Mouse (Mus musculus) liver, embryonic 12.5 days (tissue): ENCODE results near the gene Gucd1. TPM values are rescaled to one million over a fixed set of nuclear protein-coding genes. Genes with fewer than 3 reads are reported as not detected.
"Not testable (repeated sequence)": the region's sequence is repeated elsewhere in the genome, so short reads cannot be mapped to it uniquely, and the experiment has no call there.

ENCODE experiments used
- ATAC-seq: fragments of 200-750 bp; cut with Nextera tagmentation; 2 replicates; pipeline ENCODE4 v1.8.0; 2017; ENCODE audit warnings: moderate number of reproducible peaks, mild to moderate bottlenecking, moderate library complexity
- H3K27ac ChIP-seq: fragments of 300-500 bp; sonication (generic); 2 replicates; pipeline ENCODE4 v1.5.1; 2016; ENCODE audit warnings: mild to moderate bottlenecking
- H3K27me3 ChIP-seq: fragments of 300-500 bp; sonication (generic); replicated peaks from 2 replicates; pipeline ENCODE4 v1.6.1; 2016; ENCODE audit warnings: mild to moderate bottlenecking, moderate library complexity
- H3K36me3 ChIP-seq: fragments of 300-500 bp; sonication (generic); 2 replicates; pipeline ENCODE4 v1.6.1; 2016; ENCODE audit warnings: mild to moderate bottlenecking, moderate library complexity
- H3K4me1 ChIP-seq: fragments of 300-500 bp; sonication (generic); 2 replicates; pipeline ENCODE4 v1.6.1; 2016
- H3K4me2 ChIP-seq: fragments of 300-500 bp; sonication (generic); 2 replicates; pipeline ENCODE4 v1.6.1; 2016; ENCODE audit warnings: mild to moderate bottlenecking, moderate library complexity
- H3K4me3 ChIP-seq: fragments of 300-500 bp; sonication (generic); 2 replicates; pipeline ENCODE4 v1.5.1; 2016; ENCODE audit warnings: mild to moderate bottlenecking, moderate library complexity
- H3K9ac ChIP-seq: fragments of 300-500 bp; sonication (generic); 2 replicates; pipeline ENCODE4 v1.6.1; 2016; ENCODE audit warnings: mild to moderate bottlenecking, moderate library complexity
- H3K9me3 ChIP-seq: fragments of 300-500 bp; sonication (generic); replicated peaks from 2 replicates; pipeline ENCODE4 v1.6.1; 2016; ENCODE audit warnings: mild to moderate bottlenecking, moderate library complexity
- WGBS: fragments of 180-500 bp; shearing (Covaris S2); methylation state at CpG from one replicate; pipeline ENCODE4 v1.1.7; 2016; ENCODE audit not compliant: insufficient replicate concordance; 5-methylcytosine and 5-hydroxymethylcytosine counted together
- polyA plus RNA-seq: library from polyadenylated mRNA; unstranded; fragments of >200 nt; fragmentation: Nextera tagmentation; extraction: Ambion mirVana; gene quantifications from 2 replicates; pipeline ENCODE4 v1.2.1, GENCODE M21; 2016

Gene Gucd1
- polyA plus RNA-seq, 1 experiment from 2014 or later = 50.5 TPM

DNA sequence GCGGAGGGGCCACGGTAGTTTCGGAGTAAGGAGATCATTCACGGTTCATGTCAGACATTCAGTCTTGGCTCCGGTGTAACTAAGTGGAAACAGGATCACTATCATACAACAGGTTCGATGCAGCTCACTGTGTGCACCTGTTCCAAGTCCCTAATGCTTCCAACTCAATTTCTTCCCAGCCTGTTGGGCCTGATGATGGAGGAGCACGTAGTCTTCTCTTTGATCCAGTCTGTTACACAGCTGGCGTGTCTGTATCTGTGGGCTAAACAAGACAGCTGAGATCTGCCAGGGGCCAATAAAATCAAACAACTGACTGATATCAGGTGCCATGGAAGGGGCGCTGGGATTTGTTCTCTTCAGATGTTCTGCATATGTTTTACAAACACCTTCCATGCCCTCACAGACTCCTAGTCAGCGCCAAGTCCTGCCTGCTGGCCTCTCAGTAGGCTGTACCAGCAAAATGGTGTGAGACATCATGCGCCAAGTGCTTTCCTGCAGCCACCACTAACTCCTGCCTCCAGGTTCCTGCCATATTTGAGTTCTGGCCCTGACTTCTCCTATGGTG lies 34.8 kb downstream of the Gucd1 start:
- no peaks in the 10 kb centered on the region for H3K9me3 ChIP-seq
- 80% methylated on average over 11 of the region's 11 CpGs for WGBS
- no peak overlapping the region for H3K27ac ChIP-seq
- H3K9ac ChIP-seq = no peak overlapping the region
- H3K4me1 ChIP-seq = no peaks in the 10 kb centered on the region
- H3K4me3 ChIP-seq = no peak overlapping the region
- ATAC-seq = no peak
- H3K36me3 ChIP-seq = no peaks in the 10 kb centered on the region
- no peak overlapping the region for H3K4me2 ChIP-seq
- no peaks in the 10 kb centered on the region for H3K27me3 ChIP-seq

DNA sequence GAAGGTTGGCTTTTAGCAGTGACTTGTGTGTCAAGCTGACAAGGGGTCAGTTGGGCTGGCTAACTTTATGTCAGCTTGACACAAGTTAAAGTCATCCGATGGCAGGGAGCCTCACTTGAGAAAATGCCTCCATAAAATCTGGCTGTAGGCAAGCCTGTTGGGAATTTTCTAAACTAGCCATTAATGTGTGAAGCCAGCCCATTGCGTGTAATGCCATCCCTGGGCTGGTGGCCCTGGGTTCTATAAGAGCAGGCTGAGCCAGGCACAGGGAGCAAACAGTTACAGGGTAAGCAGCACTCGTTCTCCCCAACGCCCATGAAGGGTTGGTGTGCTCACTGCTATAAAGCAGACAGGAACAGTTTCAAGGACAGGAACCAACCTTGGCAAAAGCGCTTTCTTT lies 35.5 kb downstream of the Gucd1 start:
- Histone ChIP-seq H3K4me2 (no peak overlapping the region), H3K27ac (no peak overlapping the region), H3K36me3 (no peaks in the 10 kb centered on the region), H3K4me1 (no peaks in the 10 kb centered on the region), H3K9me3 (no peaks in the 10 kb centered on the region), H3K4me3 (no peak overlapping the region), H3K27me3 (no peaks in the 10 kb centered on the region), H3K9ac (no peak overlapping the region)
- no peak for ATAC-seq
- WGBS = 72% methylated on average over 5 of the region's 5 CpGs

DNA sequence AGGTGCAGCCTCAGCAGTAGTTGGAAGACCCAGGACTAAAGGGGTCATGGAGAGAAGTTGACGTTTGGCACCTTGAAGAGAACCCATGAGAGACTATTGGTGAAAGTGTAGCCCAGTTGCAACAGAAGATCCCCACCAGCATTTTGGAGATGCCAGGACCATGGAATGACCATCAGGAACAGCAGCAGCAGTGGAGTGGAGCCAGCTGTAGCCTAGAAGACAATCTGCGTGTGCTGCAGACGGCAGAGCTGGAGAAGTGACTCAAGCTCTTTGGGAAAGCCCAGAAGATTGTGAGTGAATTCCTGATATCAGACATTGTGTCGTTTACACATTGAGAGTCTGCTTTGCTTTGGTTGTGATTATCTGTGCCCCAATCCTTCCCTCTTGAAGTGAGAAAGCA lies 36.1 kb downstream of the Gucd1 start:
- Histone ChIP-seq H3K4me3 (no peak overlapping the region), H3K9ac (no peak overlapping the region), H3K4me1 (0 out of 2 replicates have a peak, but pooled peaks cover 2% of the 10 kb centered on the region), H3K4me2 (no peak overlapping the region), H3K27me3 (no peaks in the 10 kb centered on the region), H3K36me3 (no peaks in the 10 kb centered on the region), H3K27ac (no peak overlapping the region), H3K9me3 (no peaks in the 10 kb centered on the region)
- no peak for ATAC-seq
- 59% methylated on average over 4 of the region's 4 CpGs for WGBS

DNA sequence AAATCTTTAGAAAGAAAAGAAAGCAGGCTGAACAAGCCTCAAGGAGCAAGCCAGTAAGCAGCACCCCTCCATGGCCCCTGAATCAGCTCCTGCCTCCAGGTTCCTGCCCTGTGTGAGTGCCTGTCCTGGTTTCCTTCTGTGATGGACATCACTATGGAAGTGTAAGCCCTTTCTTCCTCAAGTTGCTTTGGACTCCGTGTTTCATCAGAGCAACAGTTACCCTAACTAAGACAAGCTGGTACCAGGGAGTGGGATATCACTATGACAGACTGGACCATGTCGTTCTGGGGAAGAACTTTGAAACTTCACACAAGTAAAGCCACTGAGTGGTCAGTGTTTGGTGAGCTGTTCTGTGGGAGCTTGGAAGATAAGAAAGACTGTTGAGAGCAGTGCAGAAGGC lies 37.8 kb downstream of the Gucd1 start:
- no peaks in the 10 kb centered on the region for H3K9me3 ChIP-seq
- no peak for ATAC-seq
- H3K27ac ChIP-seq = no peak overlapping the region
- H3K4me2 ChIP-seq = no peak overlapping the region
- H3K27me3 ChIP-seq = no peaks in the 10 kb centered on the region
- 54% methylated on average over 2 of the region's 2 CpGs for WGBS
- no peak overlapping the region for H3K9ac ChIP-seq
- no peak overlapping the region for H3K4me3 ChIP-seq
- H3K4me1 ChIP-seq = 0 out of 2 replicates have a peak, but pooled peaks cover 6% of the 10 kb centered on the region
- H3K36me3 ChIP-seq = no peaks in the 10 kb centered on the region

DNA sequence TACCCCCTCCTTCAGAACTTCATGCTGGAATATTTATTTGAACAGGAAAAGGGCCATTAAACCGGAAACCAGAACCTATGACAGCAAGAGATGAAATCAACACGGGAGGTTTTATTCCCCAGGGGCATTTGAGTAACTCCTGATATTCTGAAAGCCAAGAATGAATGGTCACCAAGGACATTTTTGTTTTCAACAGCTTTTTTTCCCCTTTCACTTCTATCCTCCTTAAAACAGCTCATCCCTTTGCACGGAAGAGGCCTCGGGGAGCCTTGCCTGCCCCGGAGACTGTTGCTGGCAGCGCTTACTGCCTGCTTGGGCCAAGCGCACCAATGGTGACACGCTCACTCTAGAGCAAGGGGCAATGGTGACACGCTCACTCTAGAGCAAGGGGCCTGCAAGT lies 40.7 kb downstream of the Gucd1 start:
- H3K9ac ChIP-seq = no peak overlapping the region
- peaks cover 10% of the 10 kb centered on the region; the same call in 1 of the 2 replicates for H3K4me1 ChIP-seq
- no peaks in the 10 kb centered on the region for H3K9me3 ChIP-seq
- H3K4me3 ChIP-seq = no peak overlapping the region
- H3K36me3 ChIP-seq = no peaks in the 10 kb centered on the region
- H3K27ac ChIP-seq = no peak overlapping the region
- WGBS = 67% methylated on average over 9 of the region's 9 CpGs
- H3K27me3 ChIP-seq = no peaks in the 10 kb centered on the region
- no peak overlapping the region for H3K4me2 ChIP-seq
- no peak for ATAC-seq

DNA sequence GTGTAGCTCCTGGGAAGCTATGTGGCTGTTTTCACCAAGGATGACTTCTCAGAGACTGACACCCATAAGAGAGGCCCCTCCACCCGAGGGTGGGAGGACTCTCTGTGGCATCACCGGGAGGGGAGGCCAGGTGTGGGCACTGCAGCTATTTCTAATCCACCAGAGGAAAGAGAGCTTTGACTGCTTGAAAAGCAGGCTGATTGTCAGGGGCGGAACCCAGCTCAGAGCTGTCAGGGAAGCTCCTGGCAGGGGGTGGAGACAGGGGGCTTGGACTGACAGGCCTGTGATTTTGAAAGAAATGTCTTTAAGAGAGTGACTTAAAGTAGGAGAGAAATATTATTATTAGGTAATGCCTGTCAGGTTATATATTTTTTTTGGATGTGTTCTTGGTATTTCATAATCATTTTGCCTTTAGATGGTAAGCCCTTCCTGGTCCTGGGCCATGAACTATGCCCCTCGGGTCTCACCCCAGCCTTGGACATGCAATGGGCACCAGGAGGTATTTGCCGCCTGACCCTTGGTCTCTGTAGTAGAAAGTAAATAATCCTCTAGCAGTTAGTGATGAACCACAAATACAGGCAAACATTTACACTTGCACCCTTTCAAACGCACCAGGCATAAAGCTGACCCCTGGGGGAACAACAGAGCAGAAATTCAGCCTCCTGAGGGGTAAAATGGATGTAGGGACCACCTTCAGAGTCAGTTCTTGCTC lies 42.5 kb downstream of the Gucd1 start:
- H3K9me3 ChIP-seq = not testable (repeated sequence)
- 41% methylated on average over 4 of the region's 6 CpGs for WGBS
- ATAC-seq = peak; percentile 76

DNA sequence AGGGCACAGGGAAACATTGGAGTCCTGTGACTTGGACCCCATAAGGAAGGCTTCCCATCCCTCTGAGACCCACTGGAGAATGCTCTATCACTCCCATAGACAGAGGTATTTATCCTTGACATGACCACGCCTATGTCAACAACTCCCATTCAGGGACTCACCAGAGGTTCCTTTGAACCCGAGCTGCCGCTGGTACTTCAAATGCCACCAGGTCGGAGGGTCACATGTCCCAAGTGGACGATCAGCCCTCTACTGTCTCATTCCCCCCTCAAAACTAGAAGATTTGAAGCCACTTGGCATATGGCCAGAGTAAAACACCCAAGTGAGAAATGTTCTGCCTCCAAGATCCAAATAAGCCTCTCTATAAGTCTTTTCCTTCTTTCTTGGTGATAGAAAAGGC lies 43.2 kb downstream of the Gucd1 start:
- peak overlapping the region; percentile 77 for H3K27ac ChIP-seq
- H3K9ac ChIP-seq = no peak overlapping the region
- H3K36me3 ChIP-seq = no peaks in the 10 kb centered on the region
- H3K27me3 ChIP-seq = no peaks in the 10 kb centered on the region
- ATAC-seq = peak; percentile 39
- H3K4me1 ChIP-seq = peaks cover 10% of the 10 kb centered on the region; the same call in 1 of the 2 replicates
- no peaks in the 10 kb centered on the region for H3K9me3 ChIP-seq
- WGBS = 54% methylated on average over 5 of the region's 5 CpGs
- no peak overlapping the region for H3K4me2 ChIP-seq
- H3K4me3 ChIP-seq = no peak overlapping the region

More for the DNA sequence above, 42.5 kb downstream of the Gucd1 start:
- not testable (repeated sequence) for H3K27me3 ChIP-seq, H3K4me1 ChIP-seq, H3K9ac ChIP-seq, H3K4me2 ChIP-seq, H3K4me3 ChIP-seq, H3K36me3 ChIP-seq
- peak overlapping the region; percentile 77 for H3K27ac ChIP-seq

DNA sequence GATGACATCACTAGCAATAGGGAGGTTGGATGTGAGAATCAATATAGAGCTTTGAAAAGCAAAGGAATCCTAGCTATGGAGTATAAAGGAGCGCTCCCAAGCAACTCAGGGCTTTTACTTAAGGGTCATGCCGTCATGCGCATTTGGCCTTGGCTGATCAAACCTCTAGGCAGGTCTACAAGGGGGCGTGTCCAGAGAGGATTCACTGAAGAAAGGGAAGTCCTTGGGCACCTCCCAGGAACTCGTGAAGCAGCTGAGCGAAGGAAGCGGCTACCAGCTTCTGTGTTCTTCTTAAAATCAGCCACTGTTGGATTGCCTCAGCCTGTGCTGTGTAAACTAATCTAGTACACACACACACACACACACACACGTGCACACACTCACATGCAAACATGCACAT lies 44.4 kb downstream of the Gucd1 start:
- Histone ChIP-seq H3K4me3 (no peak overlapping the region), H3K27ac (no peak overlapping the region), H3K4me1 (peaks cover 10% of the 10 kb centered on the region; the same call in 1 of the 2 replicates), H3K27me3 (no peaks in the 10 kb centered on the region), H3K4me2 (no peak overlapping the region), H3K9me3 (no peaks in the 10 kb centered on the region), H3K9ac (no peak overlapping the region), H3K36me3 (no peaks in the 10 kb centered on the region)
- no peak for ATAC-seq
- 32% methylated on average over 8 of the region's 8 CpGs for WGBS

DNA sequence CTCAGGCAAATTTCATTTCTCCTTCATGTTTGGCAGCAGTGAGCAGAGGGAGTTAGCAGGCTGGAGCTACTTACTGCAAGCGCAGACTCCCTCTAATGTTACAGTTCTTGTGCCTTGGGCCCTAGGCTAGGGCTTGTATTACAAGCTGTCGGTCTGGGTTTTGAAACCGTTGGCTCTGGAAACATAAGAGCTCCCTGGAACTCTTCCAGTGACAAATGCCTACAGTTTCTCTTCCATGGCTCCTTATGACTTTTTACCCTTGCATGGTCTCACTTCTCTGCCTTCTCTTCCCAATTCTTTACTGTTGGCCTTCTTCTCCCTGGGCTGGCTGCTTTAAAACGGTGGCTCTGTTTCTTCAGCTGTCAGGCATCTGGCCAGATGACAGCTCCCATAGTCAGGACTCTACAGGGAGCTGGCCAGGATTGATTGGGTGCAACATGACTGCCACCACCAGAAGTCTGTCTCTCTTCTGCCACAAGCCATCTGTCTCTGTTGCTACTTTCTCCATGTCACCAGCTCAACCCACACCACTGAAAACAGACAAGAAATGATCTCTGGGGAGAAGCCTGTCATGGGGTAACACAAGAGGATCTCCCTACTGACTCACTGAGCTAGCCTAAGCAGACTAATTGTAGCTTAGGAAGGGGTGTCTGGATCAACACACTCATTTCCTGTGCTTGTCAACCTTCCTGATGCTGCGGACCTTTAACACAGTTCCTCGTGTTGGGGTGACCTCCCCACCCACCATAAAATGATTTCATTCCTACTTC lies 51.8 kb downstream of the Gucd1 start:
- Histone ChIP-seq H3K4me2 (no peak overlapping the region), H3K9me3 (no peaks in the 10 kb centered on the region), H3K4me3 (no peak overlapping the region), H3K27me3 (no peaks in the 10 kb centered on the region), H3K36me3 (no peaks in the 10 kb centered on the region), H3K27ac (no peak overlapping the region), H3K9ac (no peak overlapping the region), H3K4me1 (no peaks in the 10 kb centered on the region)
- ATAC-seq = no peak
- 50% methylated on average over 6 of the region's 6 CpGs for WGBS

DNA sequence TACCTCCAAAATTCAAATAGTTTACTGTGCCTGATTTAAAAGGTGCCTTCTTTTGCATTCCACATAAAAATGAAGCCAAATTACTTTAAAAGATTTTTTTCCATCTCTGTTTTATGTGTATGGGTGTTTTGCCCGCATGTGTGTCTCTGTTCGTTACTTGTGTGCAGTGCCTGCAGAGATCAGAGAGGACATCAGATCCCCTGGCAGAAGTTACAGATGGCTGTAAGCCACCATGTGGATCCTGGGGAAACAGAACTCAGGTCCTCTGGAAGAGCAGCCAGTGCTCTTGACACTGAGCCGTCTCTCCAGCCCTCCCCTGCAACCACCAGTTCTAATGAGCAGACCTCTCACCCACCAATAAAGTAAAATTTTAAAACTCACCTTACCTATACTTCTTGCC lies 55.0 kb downstream of the Gucd1 start:
- 68% methylated on average over 3 of the region's 3 CpGs for WGBS
- H3K4me2 ChIP-seq = no peak overlapping the region

DNA sequence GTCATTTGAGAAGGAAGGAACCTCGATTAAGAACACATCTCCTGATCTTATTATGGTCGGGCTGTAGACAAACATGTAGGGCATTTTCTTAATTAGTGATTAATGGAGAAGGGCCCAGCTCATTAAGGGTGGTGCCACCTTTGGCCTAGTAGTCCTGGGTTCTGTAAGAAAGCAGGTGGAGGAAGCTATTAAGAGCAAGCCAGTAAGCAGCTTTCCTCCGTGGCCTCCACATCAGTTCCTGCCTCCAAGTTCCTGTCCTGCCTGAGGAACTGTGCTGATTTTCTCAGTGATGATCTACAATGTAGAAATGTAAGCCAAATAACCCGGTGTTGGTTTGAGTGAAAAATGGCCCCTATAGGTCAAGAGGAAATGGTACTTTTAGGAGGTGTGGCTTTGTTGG lies 59.4 kb downstream of the Gucd1 start:
- H3K27me3 ChIP-seq = no peaks in the 10 kb centered on the region
- WGBS = 62% methylated on average over 4 of the region's 4 CpGs

More for the DNA sequence above, 55.0 kb downstream of the Gucd1 start:
- H3K4me1 ChIP-seq = no peaks in the 10 kb centered on the region
- no peak overlapping the region for H3K9ac ChIP-seq
- no peaks in the 10 kb centered on the region for H3K36me3 ChIP-seq
- ATAC-seq = no peak
- H3K27me3 ChIP-seq = no peaks in the 10 kb centered on the region
- no peak overlapping the region for H3K4me3 ChIP-seq
- H3K27ac ChIP-seq = no peak overlapping the region
- H3K9me3 ChIP-seq = no peaks in the 10 kb centered on the region

DNA sequence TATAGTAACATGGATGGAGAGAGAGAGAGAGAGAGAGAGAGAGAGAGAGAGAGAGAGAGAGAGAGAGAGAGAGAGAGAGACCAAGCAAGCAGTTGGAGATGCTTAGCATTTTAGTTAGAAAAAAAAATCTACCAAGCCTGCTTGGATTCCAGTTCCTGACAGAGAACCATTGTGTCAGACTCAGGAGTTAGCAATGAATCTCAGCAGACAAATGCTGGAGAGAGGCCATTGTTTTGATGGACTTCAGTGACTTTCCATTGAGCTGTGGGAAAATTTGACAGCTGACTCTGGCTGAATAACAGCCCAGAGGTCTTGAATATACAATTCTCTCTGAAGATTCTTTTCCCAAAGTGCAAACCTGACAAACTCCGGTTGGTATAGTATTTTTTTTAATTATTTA lies 59.9 kb downstream of the Gucd1 start:
- Histone ChIP-seq H3K4me2 (no peak overlapping the region), H3K36me3 (no peaks in the 10 kb centered on the region), H3K9ac (no peak overlapping the region), H3K4me3 (no peak overlapping the region), H3K4me1 (no peaks in the 10 kb centered on the region), H3K27ac (no peak overlapping the region), H3K27me3 (no peaks in the 10 kb centered on the region), H3K9me3 (no peaks in the 10 kb centered on the region)
- ATAC-seq = no peak
- 73% methylated on average over 1 of the region's 1 CpGs for WGBS

More for the DNA sequence above, 59.4 kb downstream of the Gucd1 start:
- H3K9ac ChIP-seq = no peak overlapping the region
- H3K36me3 ChIP-seq = no peaks in the 10 kb centered on the region
- no peaks in the 10 kb centered on the region for H3K9me3 ChIP-seq
- no peaks in the 10 kb centered on the region for H3K4me1 ChIP-seq
- H3K27ac ChIP-seq = no peak overlapping the region
- H3K4me2 ChIP-seq = no peak overlapping the region
- H3K4me3 ChIP-seq = no peak overlapping the region
- ATAC-seq = no peak
